Mouse (Mus musculus) erythroblast, adult 5-6 weeks (primary cell): ENCODE measurements around the gene 4933424G06Rik. TPM values are rescaled to one million over a fixed set of nuclear protein-coding genes. Genes with fewer than 3 reads are reported as not detected.

Experiments used
- total RNA-seq, 2 experiments: library from RNA; stranded (forward) in 1 of 2; stranded (reverse) in 1 of 2; fragments of 150-400 nt in 1 of 2; fragments of 200-764, 138-1000 nt in 1 of 2; gene quantifications; 2 replicates each; pipeline versions ENCODE4 v1.2.3 to v1.2.4; 2015 to 2017; ENCODE audit warnings: low replicate concordance in 2 of 2

4933424G06Rik gene
- total RNA-seq, 2 experiments from 2014 or later = not detected

Other genes with a start within 250 kb of the 4933424G06Rik start
- gene Cnnm4, start 238.5 kb upstream of the 4933424G06Rik start, total RNA-seq (2015; ENCODE audit: low replicate concordance) = 1.5 and 2.3 TPM in 2 replicates
- 1.5 and 3.2 TPM in 2 replicates for gene Cnnm4, start 238.5 kb upstream of the 4933424G06Rik start, total RNA-seq (2017; ENCODE audit: low replicate concordance)
- gene Cnnm3, start 198.3 kb upstream of the 4933424G06Rik start, total RNA-seq (2015; ENCODE audit: low replicate concordance) = 7.9 and 8.8 TPM in 2 replicates
- gene Cnnm3, start 198.3 kb upstream of the 4933424G06Rik start, total RNA-seq (2017; ENCODE audit: low replicate concordance) = 5.7 and 7.4 TPM in 2 replicates
- 3.3 TPM in 1 of 2 replicates, not detected in the other for gene Ankrd23, start 173.3 kb upstream of the 4933424G06Rik start, total RNA-seq (2015; ENCODE audit: low replicate concordance)
- gene Ankrd23, start 173.3 kb upstream of the 4933424G06Rik start, total RNA-seq (2017; ENCODE audit: low replicate concordance) = 1.0 and 1.4 TPM in 2 replicates
- gene Gm42417, start 170.7 kb upstream of the 4933424G06Rik start, total RNA-seq (2015; ENCODE audit: low replicate concordance) = not detected in 2 replicates
- not detected in 2 replicates for gene Gm42417, start 170.7 kb upstream of the 4933424G06Rik start, total RNA-seq (2017; ENCODE audit: low replicate concordance)
- gene Ankrd39, start 162.7 kb upstream of the 4933424G06Rik start, total RNA-seq (2015; ENCODE audit: low replicate concordance) = 0.42 TPM in 1 of 2 replicates, not detected in the other
- 0.56 and 1.2 TPM in 2 replicates for gene Ankrd39, start 162.7 kb upstream of the 4933424G06Rik start, total RNA-seq (2017; ENCODE audit: low replicate concordance)
- not detected in 2 replicates for gene Sema4c, start 151.8 kb upstream of the 4933424G06Rik start, total RNA-seq (2015; ENCODE audit: low replicate concordance)
- 0.56 and 0.60 TPM in 2 replicates for gene Sema4c, start 151.8 kb upstream of the 4933424G06Rik start, total RNA-seq (2017; ENCODE audit: low replicate concordance)
- gene Fam178b, start 27.0 kb upstream of the 4933424G06Rik start, total RNA-seq (2015; ENCODE audit: low replicate concordance) = not detected in 2 replicates
- not detected in 2 replicates for gene Fam178b, start 27.0 kb upstream of the 4933424G06Rik start, total RNA-seq (2017; ENCODE audit: low replicate concordance)
- gene Cox5b, start 18.7 kb upstream of the 4933424G06Rik start, total RNA-seq (2015; ENCODE audit: low replicate concordance) = 131 and 231 TPM in 2 replicates
- 82.2 and 158 TPM in 2 replicates for gene Cox5b, start 18.7 kb upstream of the 4933424G06Rik start, total RNA-seq (2017; ENCODE audit: low replicate concordance)
- 3.6 and 4.2 TPM in 2 replicates for gene Actr1b, start 4.3 kb downstream of the 4933424G06Rik start, total RNA-seq (2015; ENCODE audit: low replicate concordance)
- 6.2 and 9.6 TPM in 2 replicates for gene Actr1b, start 4.3 kb downstream of the 4933424G06Rik start, total RNA-seq (2017; ENCODE audit: low replicate concordance)
- not detected in 2 replicates for gene Zap70, start 51.6 kb downstream of the 4933424G06Rik start, total RNA-seq (2015; ENCODE audit: low replicate concordance)
- gene Zap70, start 51.6 kb downstream of the 4933424G06Rik start, total RNA-seq (2017; ENCODE audit: low replicate concordance) = 0.17 and 0.70 TPM in 2 replicates
- 214 and 220 TPM in 2 replicates for gene Tmem131, start 233.5 kb downstream of the 4933424G06Rik start, total RNA-seq (2015; ENCODE audit: low replicate concordance)
- gene Tmem131, start 233.5 kb downstream of the 4933424G06Rik start, total RNA-seq (2017; ENCODE audit: low replicate concordance) = 159 and 168 TPM in 2 replicates